Mouse (Mus musculus) forebrain, embryonic 15.5 days (tissue): Measurements from ENCODE around the gene Zfp488. TPM values are rescaled to one million over a fixed set of nuclear protein-coding genes. Genes with fewer than 3 reads are reported as not detected.
A peak's percentile ranks its signal among the peaks of the same experiment; 100 is the strongest.

Source experiments
- ATAC-seq: fragments of 200-750 bp; cut with Nextera tagmentation; replicated peaks from 2 replicates; pipeline ENCODE4 v1.8.0; 2017; ENCODE audit warnings: mild to moderate bottlenecking, moderate TSS enrichment, moderate library complexity
- H3K27ac ChIP-seq: fragments of 300-500 bp; sonication (generic); replicated peaks from 2 replicates; pipeline ENCODE4 v1.5.1; 2015; ENCODE audit warnings: mild to moderate bottlenecking, inconsistent platforms
- H3K27me3 ChIP-seq: fragments of 300-500 bp; sonication (generic); 2 replicates; pipeline ENCODE4 v1.6.1; 2015; ENCODE audit warnings: inconsistent platforms
- H3K36me3 ChIP-seq: fragments of 300-500 bp; sonication (generic); 2 replicates; pipeline ENCODE4 v1.6.1; 2015; ENCODE audit warnings: mild to moderate bottlenecking, inconsistent platforms
- H3K4me1 ChIP-seq: fragments of 300-500 bp; sonication (generic); 2 replicates; pipeline ENCODE4 v1.6.1; 2015; ENCODE audit warnings: inconsistent platforms
- H3K4me2 ChIP-seq: fragments of 300-500 bp; sonication (generic); replicated peaks from 2 replicates; pipeline ENCODE4 v1.6.1; 2015; ENCODE audit warnings: mild to moderate bottlenecking, inconsistent platforms
- H3K4me3 ChIP-seq: fragments of 300-500 bp; sonication (generic); 2 replicates; pipeline ENCODE4 v1.5.1; 2015; ENCODE audit warnings: mild to moderate bottlenecking, inconsistent platforms
- H3K9ac ChIP-seq: fragments of 300-500 bp; sonication (generic); replicated peaks from 2 replicates; pipeline ENCODE4 v1.6.1; 2015; ENCODE audit warnings: mild to moderate bottlenecking, inconsistent platforms
- H3K9me3 ChIP-seq: fragments of 300-500 bp; sonication (generic); 2 replicates; pipeline ENCODE4 v1.6.1; 2016; ENCODE audit warnings: inconsistent platforms
- WGBS: fragments of 180-500 bp; shearing (Covaris S2); methylation state at CpG from one replicate; pipeline ENCODE4 v1.1.7; 2015; ENCODE audit warnings: mixed read lengths; 5-methylcytosine and 5-hydroxymethylcytosine counted together
- polyA plus RNA-seq: library from polyadenylated mRNA; unstranded; fragments of >200 nt; fragmentation: Nextera tagmentation; extraction: Ambion mirVana; gene quantifications from 2 replicates; pipeline ENCODE4 v1.2.1, GENCODE M21; 2015

Gene Zfp488
- polyA plus RNA-seq, 1 experiment from 2014 or later, result 0.13 TPM

- no peak within 1 kb of the TSS for H3K9ac ChIP-seq
- H3K27me3 ChIP-seq, result no peaks in the 10 kb centered on the region
- no peak for ATAC-seq
- no peaks in the 10 kb centered on the region for H3K4me1 ChIP-seq
- H3K9me3 ChIP-seq, result no peaks in the 10 kb centered on the region
- no peak within 1 kb of the TSS for H3K27ac ChIP-seq
- no peak within 1 kb of the TSS for H3K4me2 ChIP-seq
- H3K4me3 ChIP-seq, result no peak within 1 kb of the TSS
- 83% methylated on average over 8 of the region's 8 CpGs for WGBS
- H3K36me3 ChIP-seq, result no peaks in the 10 kb centered on the region
Observed at GRCm38 (mm10) chr14:33940739-33941138, 37.8 kb downstream of the Zfp488 start, which contains the start of gene Gdf2. Gene Gdf2 (plus strand): TSS chr14:33941039.

- H3K4me1 ChIP-seq, result no peaks in the 10 kb centered on the region
- 28% methylated on average over 9 of the region's 9 CpGs for WGBS
- H3K9ac ChIP-seq, result no peak overlapping the region
- 0 out of 2 replicates have a peak overlapping the region, but pooled peaks have one; percentile 20 for H3K4me2 ChIP-seq
- no peaks in the 10 kb centered on the region for H3K36me3 ChIP-seq
- H3K27me3 ChIP-seq, result no peaks in the 10 kb centered on the region
- H3K27ac ChIP-seq, result no peak overlapping the region
- no peaks in the 10 kb centered on the region for H3K9me3 ChIP-seq
- no peak for ATAC-seq
- H3K4me3 ChIP-seq, result no peak overlapping the region
Observed at GRCm38 (mm10) chr14:33939117-33939516, 39.4 kb downstream of the Zfp488 start.

DNA sequence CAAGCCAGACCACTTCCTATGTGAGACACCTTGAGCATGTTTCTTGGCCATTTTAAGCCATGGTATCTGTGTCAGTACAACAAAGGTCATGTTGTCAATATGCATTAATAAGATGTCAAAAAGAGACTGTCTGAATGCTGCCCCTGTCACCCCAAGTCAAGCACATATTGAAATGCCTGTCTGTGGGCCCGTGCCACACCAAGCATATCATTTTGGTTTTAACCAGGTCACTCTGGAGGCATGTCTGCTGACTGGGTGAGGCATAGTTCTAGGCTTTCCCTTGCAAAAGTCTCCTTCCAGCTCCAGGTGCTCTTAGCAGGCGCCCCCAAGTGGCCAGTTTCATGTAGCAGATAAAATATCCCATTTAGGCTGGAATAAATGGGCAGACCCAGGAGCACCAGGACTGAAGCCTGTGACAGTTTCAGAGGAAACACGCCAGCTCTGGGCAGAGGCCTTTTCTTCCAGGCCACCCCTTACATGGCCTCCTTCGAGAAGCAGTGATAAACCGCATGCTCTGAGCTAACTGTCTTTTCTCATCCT is 44.7 kb downstream of the Zfp488 start:
- H3K27me3 ChIP-seq, result no peaks in the 10 kb centered on the region; the same call in 1 of the 2 replicates
- H3K4me3 ChIP-seq, result no peak overlapping the region
- H3K9ac ChIP-seq, result no peak overlapping the region
- 38% methylated on average over 5 of the region's 5 CpGs for WGBS
- no peaks in the 10 kb centered on the region for H3K9me3 ChIP-seq
- H3K4me1 ChIP-seq, result no peaks in the 10 kb centered on the region
- ATAC-seq, result peak; percentile 49; the same call in 1 of the 2 replicates
- H3K4me2 ChIP-seq, result no peak overlapping the region
- no peaks in the 10 kb centered on the region for H3K36me3 ChIP-seq
- no peak overlapping the region for H3K27ac ChIP-seq

GRCm38 (mm10) chr14:33932935-33933703 is 45.4 kb downstream of the Zfp488 start:
- Histone ChIP-seq H3K4me3 (no peak overlapping the region), H3K27me3 (no peaks in the 10 kb centered on the region; the same call in 1 of the 2 replicates), H3K36me3 (no peaks in the 10 kb centered on the region), H3K27ac (no peak overlapping the region), H3K4me1 (no peaks in the 10 kb centered on the region), H3K9ac (no peak overlapping the region), H3K9me3 (no peaks in the 10 kb centered on the region), H3K4me2 (no peak overlapping the region)
- ATAC-seq, result peak; percentile 42; the same call in 1 of the 2 replicates
- WGBS, result 72% methylated on average over 10 of the region's 10 CpGs

GRCm38 (mm10) chr14:33931853-33932252 is 46.7 kb downstream of the Zfp488 start:
- no peak for ATAC-seq
- Histone ChIP-seq H3K27me3 (no peaks in the 10 kb centered on the region; the same call in 1 of the 2 replicates), H3K9me3 (no peaks in the 10 kb centered on the region), H3K4me2 (no peak overlapping the region), H3K36me3 (no peaks in the 10 kb centered on the region), H3K4me1 (no peaks in the 10 kb centered on the region), H3K27ac (no peak overlapping the region), H3K9ac (no peak overlapping the region), H3K4me3 (no peak overlapping the region)
- 76% methylated on average over 17 of the region's 17 CpGs for WGBS

DNA sequence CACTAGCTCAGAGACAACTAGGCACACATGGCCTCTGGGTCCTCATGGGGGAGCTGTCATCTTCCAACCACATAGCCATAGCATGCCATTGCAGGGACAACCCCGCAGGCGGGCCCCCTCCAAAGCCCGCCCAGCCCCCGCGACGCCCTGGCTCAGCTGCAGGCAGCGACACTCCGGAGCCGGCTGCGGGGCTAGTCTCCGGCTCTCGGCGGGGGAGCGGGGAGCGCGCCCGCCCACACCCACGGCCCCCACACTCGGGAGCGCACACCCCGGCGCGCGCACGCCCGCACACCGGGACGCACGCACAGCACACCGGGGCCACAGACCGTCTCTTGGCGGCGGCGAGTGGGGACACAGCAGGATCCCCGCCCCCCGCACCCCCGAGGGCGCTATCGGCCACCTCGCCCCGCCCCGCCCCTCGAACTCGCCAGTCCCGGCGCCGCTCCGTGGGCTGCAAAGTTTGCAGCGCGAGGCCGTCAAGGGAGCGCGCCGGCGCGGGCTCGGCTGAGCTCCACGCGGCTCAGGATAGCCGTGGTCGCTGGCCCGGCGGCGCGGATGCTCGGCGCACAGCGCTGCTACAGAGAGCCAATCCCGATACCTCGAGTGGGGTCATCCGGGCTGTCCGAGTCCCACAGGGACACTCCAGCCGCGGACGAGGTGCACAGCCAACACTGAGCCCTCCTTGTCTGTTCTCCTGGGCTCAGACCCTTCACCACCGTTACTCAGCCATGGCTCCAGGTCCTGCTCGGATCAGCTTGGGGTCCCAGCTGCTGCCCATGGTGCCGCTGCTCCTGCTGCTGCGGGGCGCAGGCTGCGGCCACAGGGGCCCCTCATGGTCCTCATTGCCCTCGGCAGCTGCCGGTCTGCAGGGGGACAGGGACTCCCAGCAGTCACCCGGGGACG is 55.1 kb downstream of the Zfp488 start, which contains the start of gene Gdf10:
Gdf10 (plus strand) TSS at position 420 of the 903 bp plus-strand sequence.
- Histone ChIP-seq H3K4me2 (peak within 1 kb of the TSS; percentile 96), H3K4me3 (peak within 1 kb of the TSS; percentile 61), H3K4me1 (peaks cover 20% of the 10 kb centered on the region), H3K27ac (no peak within 1 kb of the TSS), H3K27me3 (peaks cover 19% of the 10 kb centered on the region), H3K9ac (peak within 1 kb of the TSS; percentile 48), H3K9me3 (no peaks in the 10 kb centered on the region), H3K36me3 (no peaks in the 10 kb centered on the region)
- WGBS, result under 1% methylated on average over 79 of the region's 85 CpGs
- peak; percentile 80 for ATAC-seq

DNA sequence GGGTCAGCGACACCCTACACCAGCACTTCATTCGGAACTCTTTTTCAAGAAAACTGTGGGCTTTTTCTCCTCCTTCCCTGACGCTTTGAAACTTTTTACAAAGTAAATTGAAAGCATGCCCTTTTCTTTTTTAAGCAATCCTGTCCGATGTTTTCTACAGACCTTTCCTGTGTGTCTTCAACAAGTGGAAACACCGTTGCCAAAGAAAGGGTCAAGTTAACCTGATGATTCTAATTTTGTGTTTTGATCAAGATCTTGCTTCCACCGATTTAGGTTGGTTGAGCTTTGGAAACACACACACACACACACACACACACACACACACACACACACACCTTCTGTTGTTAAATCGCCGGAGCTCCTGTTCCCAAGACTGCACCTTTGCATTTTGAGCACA is 55.8 kb downstream of the Zfp488 start:
- peak overlapping the region; percentile 96 for H3K4me2 ChIP-seq
- H3K4me3 ChIP-seq, result peak overlapping the region; percentile 61
- H3K9me3 ChIP-seq, result no peaks in the 10 kb centered on the region
- WGBS, result 8% methylated on average over 8 of the region's 8 CpGs
- peaks cover 19% of the 10 kb centered on the region for H3K27me3 ChIP-seq
- no peak overlapping the region for H3K27ac ChIP-seq
- H3K36me3 ChIP-seq, result no peaks in the 10 kb centered on the region
- H3K9ac ChIP-seq, result 0 out of 2 replicates have a peak overlapping the region, but pooled peaks have one; percentile 48
- peaks cover 20% of the 10 kb centered on the region for H3K4me1 ChIP-seq
- ATAC-seq, result no peak

DNA sequence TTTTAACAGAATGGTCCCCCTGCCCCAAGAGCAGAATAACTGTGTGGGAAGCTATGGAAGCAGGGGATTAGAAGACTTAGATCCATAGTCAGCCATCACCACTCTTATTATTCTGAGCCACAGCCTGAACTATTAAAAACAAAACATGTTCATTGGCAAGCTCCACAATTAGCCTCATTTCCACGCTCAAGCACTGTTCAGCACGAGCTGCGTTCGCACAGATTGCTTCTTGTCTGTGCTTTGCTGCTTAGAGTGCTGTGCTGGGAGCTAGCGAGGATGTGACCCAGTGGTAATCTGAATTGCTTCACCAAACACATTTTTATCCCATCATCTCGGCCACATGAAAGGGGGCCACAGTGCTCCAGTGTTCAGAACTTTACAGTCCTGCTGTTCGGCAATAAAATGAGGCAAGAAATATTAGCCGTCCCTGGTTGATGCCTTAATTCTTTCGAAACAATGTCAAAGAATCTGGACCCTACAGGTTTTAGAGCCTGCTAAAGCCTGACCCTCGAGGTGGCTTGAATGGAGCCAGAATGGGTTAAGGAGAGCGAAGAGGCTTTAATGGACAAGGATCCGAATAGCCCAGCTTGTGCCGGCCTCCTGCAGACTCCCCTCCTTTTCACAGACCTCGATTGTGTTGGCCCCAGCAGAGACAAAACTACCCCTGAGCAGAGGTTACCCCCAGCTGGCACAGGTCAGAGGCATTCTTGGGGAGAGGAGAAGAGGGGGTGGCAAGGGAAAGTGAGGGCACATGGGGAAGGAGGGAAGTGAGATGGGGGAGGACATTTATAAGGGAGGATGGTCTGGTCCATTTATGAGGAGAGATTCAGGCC is 57.6 kb downstream of the Zfp488 start:
- Histone ChIP-seq H3K4me1 (peaks cover 20% of the 10 kb centered on the region), H3K4me2 (no peak overlapping the region), H3K9ac (no peak overlapping the region), H3K9me3 (no peaks in the 10 kb centered on the region), H3K36me3 (no peaks in the 10 kb centered on the region), H3K27ac (no peak overlapping the region), H3K27me3 (peaks cover 19% of the 10 kb centered on the region), H3K4me3 (no peak overlapping the region)
- ATAC-seq, result peak; percentile 44; the same call in 1 of the 2 replicates
- 5% methylated on average over 14 of the region's 14 CpGs for WGBS

Other genes with a start within 250 kb of the Zfp488 start
- 2.9 and 3.1 TPM in 2 replicates for gene Gdf10, start 55.2 kb downstream of the Zfp488 start, polyA plus RNA-seq
- gene Gdf2, start 37.7 kb downstream of the Zfp488 start, polyA plus RNA-seq, result not detected in 2 replicates
- 0.38 TPM in 1 of 2 replicates, not detected in the other for gene Rbp3, start 24.8 kb downstream of the Zfp488 start, polyA plus RNA-seq
- gene Gm30083, start 36.4 kb upstream of the Zfp488 start, polyA plus RNA-seq, result not detected in 2 replicates
- gene Gm5460, start 38.0 kb upstream of the Zfp488 start, polyA plus RNA-seq, result not detected in 2 replicates
- not detected in 2 replicates for gene Antxrl, start 73.9 kb upstream of the Zfp488 start, polyA plus RNA-seq
- gene Anxa8, start 107.2 kb upstream of the Zfp488 start, polyA plus RNA-seq, result not detected in 2 replicates
- not detected in 2 replicates for gene A630023A22Rik, start 124.0 kb upstream of the Zfp488 start, polyA plus RNA-seq
- gene Npy4r, start 173.7 kb upstream of the Zfp488 start, polyA plus RNA-seq, result 0.04 and 0.05 TPM in 2 replicates
- gene Gprin2, start 222.9 kb upstream of the Zfp488 start, polyA plus RNA-seq, result 3.8 and 3.9 TPM in 2 replicates
- 0.41 and 0.65 TPM in 2 replicates for gene Syt15, start 240.8 kb upstream of the Zfp488 start, polyA plus RNA-seq